Mouse (Mus musculus) kidney, postnatal 25 days (tissue): Measurements from ENCODE around the gene Fhl2.

ENCODE experiments used
- DNase-seq, 2 experiments: peaks; one replicate each; pipeline ENCODE4 v3.0.0; 2021; ENCODE audit warnings: mixed read lengths in 2 of 2

Fhl2 gene

GRCm38 (mm10) chr1:43098031-43098984, 98.5 kb downstream of the Fhl2 start, which contains the start of the genes Tgfbrap1 and AI597479:
Gene Tgfbrap1 (minus strand): TSS chr1:43098637.
Gene AI597479 (plus strand): TSS chr1:43098710.
- DNase-seq, result peak; percentile 92 to 94

GRCm38 (mm10) chr1:43094206-43094605, 102.6 kb downstream of the Fhl2 start:
- no peak for DNase-seq

- DNase-seq, result peak; percentile 65 to 87
Measured at GRCm38 (mm10) chr1:43092056-43093015, 104.4 kb downstream of the Fhl2 start.

GRCm38 (mm10) chr1:43091306-43092055, 105.3 kb downstream of the Fhl2 start:
- DNase-seq, result no peak

- DNase-seq, result peak in 1 of 2 experiments; percentile 31
Measured at GRCm38 (mm10) chr1:43090418-43090817, 106.4 kb downstream of the Fhl2 start.

- no peak for DNase-seq
Measured at GRCm38 (mm10) chr1:43082946-43083345, 113.8 kb downstream of the Fhl2 start.

- no peak for DNase-seq
Measured at GRCm38 (mm10) chr1:43078124-43078523, 118.7 kb downstream of the Fhl2 start.

GRCm38 (mm10) chr1:43074791-43075190, 122.0 kb downstream of the Fhl2 start:
- no peak for DNase-seq
